Mouse (Mus musculus) embryonic facial prominence, embryonic 15.5 days (tissue): ENCODE measurements at regions not wholly inside any gene's neighbourhood (a gene's known extent, or its start where the extent isn't known, plus 50 kb on each side); places are given as distances from the start of the nearest gene placed in this dataset.

Source experiments
- ATAC-seq: fragments of 200-750 bp; cut with Nextera tagmentation; 2 replicates; pipeline ENCODE4 v1.8.0; 2017; ENCODE audit warnings: low read depth, moderate TSS enrichment; ENCODE audit not compliant: insufficient number of reproducible peaks, low FRiP score, low TSS enrichment
- H3K27ac ChIP-seq: fragments of 300-500 bp; sonication (generic); replicated peaks from 2 replicates; pipeline ENCODE4 v1.5.1; 2015; ENCODE audit warnings: mild to moderate bottlenecking, inconsistent platforms
- H3K27me3 ChIP-seq: fragments of 300-500 bp; sonication (generic); 2 replicates; pipeline ENCODE4 v1.6.1; 2015; ENCODE audit warnings: inconsistent platforms
- H3K36me3 ChIP-seq: fragments of 300-500 bp; sonication (generic); 2 replicates; pipeline ENCODE4 v1.6.1; 2015; ENCODE audit warnings: mild to moderate bottlenecking, inconsistent platforms
- H3K4me1 ChIP-seq: fragments of 300-500 bp; sonication (generic); 2 replicates; pipeline ENCODE4 v1.6.1; 2015; ENCODE audit warnings: inconsistent platforms
- H3K4me2 ChIP-seq: fragments of 300-500 bp; sonication (generic); replicated peaks from 2 replicates; pipeline ENCODE4 v1.6.1; 2015; ENCODE audit warnings: mild to moderate bottlenecking, inconsistent platforms
- H3K4me3 ChIP-seq: fragments of 300-500 bp; sonication (generic); replicated peaks from 2 replicates; pipeline ENCODE4 v1.5.1; 2015; ENCODE audit warnings: mild to moderate bottlenecking, inconsistent platforms
- H3K9ac ChIP-seq: fragments of 300-500 bp; sonication (generic); 2 replicates; pipeline ENCODE4 v1.6.1; 2015; ENCODE audit warnings: inconsistent platforms
- H3K9me3 ChIP-seq: fragments of 300-500 bp; sonication (generic); replicated peaks from 2 replicates; pipeline ENCODE4 v1.6.1; 2016; ENCODE audit warnings: inconsistent platforms
- WGBS: fragments of 180-500 bp; shearing (Covaris S2); methylation state at CpG from one replicate; pipeline ENCODE4 v1.1.7; 2015; 5-methylcytosine and 5-hydroxymethylcytosine counted together

GRCm38 (mm10) chr3:8751356-8751755 is 858.5 kb downstream of the Zfp704 start:
- ATAC-seq: no peak
- WGBS: 93% methylated on average over 10 of the region's 10 CpGs
- H3K4me3 ChIP-seq: no peak overlapping the region

GRCm38 (mm10) chr3:8750858-8751257 is 859.0 kb downstream of the Zfp704 start:
- no peak for ATAC-seq
- 62% methylated on average over 4 of the region's 4 CpGs for WGBS
- H3K4me3 ChIP-seq: no peak overlapping the region

More at GRCm38 (mm10) chr3:8751356-8751755, 858.5 kb downstream of the Zfp704 start:
- Histone ChIP-seq H3K27ac (no peak overlapping the region), H3K9ac (no peak overlapping the region), H3K4me2 (no peak overlapping the region), H3K4me1 (peaks cover 3% of the 10 kb centered on the region), H3K9me3 (no peaks in the 10 kb centered on the region), H3K27me3 (no peaks in the 10 kb centered on the region), H3K36me3 (no peaks in the 10 kb centered on the region)

DNA sequence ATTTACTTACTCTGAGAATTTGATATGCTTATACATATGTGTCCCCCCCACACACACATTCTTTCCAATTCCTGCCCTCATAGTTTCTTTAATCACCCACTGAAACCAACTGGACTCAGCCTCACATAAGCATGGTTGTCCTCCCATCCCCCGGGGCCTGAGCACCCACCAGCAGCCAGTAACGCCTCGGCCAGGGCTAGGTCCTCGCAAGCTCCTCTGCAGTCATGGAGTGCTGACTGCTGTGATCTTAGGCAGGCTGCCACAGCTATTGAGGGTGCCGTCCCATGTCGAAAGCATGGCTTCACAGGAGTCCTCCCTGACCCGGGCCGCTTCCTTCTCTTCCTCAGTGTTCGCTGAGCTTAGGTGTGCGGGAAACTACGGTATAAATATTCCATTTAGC is 859.7 kb downstream of the Zfp704 start:
- ATAC-seq: no peak
- H3K27me3 ChIP-seq: no peaks in the 10 kb centered on the region
- H3K27ac ChIP-seq: no peak overlapping the region
- H3K4me2 ChIP-seq: no peak overlapping the region
- no peak overlapping the region for H3K9ac ChIP-seq
- no peak overlapping the region for H3K4me3 ChIP-seq
- peaks cover 3% of the 10 kb centered on the region; the same call in 1 of the 2 replicates for H3K4me1 ChIP-seq
- H3K9me3 ChIP-seq: no peaks in the 10 kb centered on the region
- no peaks in the 10 kb centered on the region for H3K36me3 ChIP-seq
- WGBS: 86% methylated on average over 11 of the region's 11 CpGs

More at GRCm38 (mm10) chr3:8750858-8751257, 859.0 kb downstream of the Zfp704 start:
- Histone ChIP-seq H3K27me3 (no peaks in the 10 kb centered on the region), H3K4me1 (peaks cover 3% of the 10 kb centered on the region), H3K9me3 (no peaks in the 10 kb centered on the region), H3K27ac (no peak overlapping the region), H3K36me3 (no peaks in the 10 kb centered on the region), H3K9ac (no peak overlapping the region), H3K4me2 (no peak overlapping the region)

- H3K27me3 ChIP-seq: no peaks in the 10 kb centered on the region
- WGBS: 87% methylated on average over 4 of the region's 4 CpGs
- H3K9ac ChIP-seq: no peak overlapping the region
- ATAC-seq: no peak
- H3K4me2 ChIP-seq: no peak overlapping the region
- H3K36me3 ChIP-seq: no peaks in the 10 kb centered on the region
- H3K9me3 ChIP-seq: no peaks in the 10 kb centered on the region
- H3K27ac ChIP-seq: no peak overlapping the region
- H3K4me3 ChIP-seq: no peak overlapping the region
- H3K4me1 ChIP-seq: no peaks in the 10 kb centered on the region
Observed at GRCm38 (mm10) chr3:8747201-8747600, 862.7 kb downstream of the Zfp704 start.

GRCm38 (mm10) chr3:8746677-8747076 is 863.2 kb downstream of the Zfp704 start:
- H3K27me3 ChIP-seq: no peaks in the 10 kb centered on the region
- no peak; the same call in 1 of the 2 replicates for ATAC-seq
- H3K4me3 ChIP-seq: no peak overlapping the region
- H3K4me2 ChIP-seq: no peak overlapping the region
- WGBS: 85% methylated on average over 3 of the region's 3 CpGs
- H3K36me3 ChIP-seq: no peaks in the 10 kb centered on the region
- no peaks in the 10 kb centered on the region for H3K4me1 ChIP-seq
- H3K27ac ChIP-seq: no peak overlapping the region
- H3K9me3 ChIP-seq: no peaks in the 10 kb centered on the region
- no peak overlapping the region for H3K9ac ChIP-seq

DNA sequence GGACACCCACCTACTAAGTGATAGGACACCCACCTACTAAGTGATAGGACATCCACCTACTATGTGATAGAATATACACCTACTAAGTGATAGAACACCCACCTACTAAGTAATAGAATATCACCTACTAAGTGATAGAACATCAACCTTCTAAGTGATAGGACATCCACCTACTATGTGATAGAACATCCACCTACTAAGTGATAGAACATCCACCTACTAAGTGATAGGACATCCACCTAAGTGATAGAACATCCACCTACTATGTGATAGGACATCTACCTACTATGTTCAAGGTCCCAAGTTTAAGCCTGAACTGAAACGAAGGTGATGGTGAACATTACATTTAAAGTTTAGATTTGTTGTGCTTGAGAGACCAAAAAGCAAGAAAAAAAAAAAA is 863.8 kb downstream of the Zfp704 start:
- Histone ChIP-seq H3K9ac (no peak overlapping the region), H3K4me2 (no peak overlapping the region), H3K27me3 (no peaks in the 10 kb centered on the region), H3K27ac (no peak overlapping the region), H3K9me3 (no peaks in the 10 kb centered on the region), H3K4me1 (no peaks in the 10 kb centered on the region), H3K4me3 (no peak overlapping the region), H3K36me3 (no peaks in the 10 kb centered on the region)
- no peak for ATAC-seq
- 93% methylated on average over 1 of the region's 1 CpGs for WGBS

GRCm38 (mm10) chr3:8744857-8745256 is 865.0 kb downstream of the Zfp704 start:
- H3K4me1 ChIP-seq: no peaks in the 10 kb centered on the region
- WGBS: 70% methylated on average over 6 of the region's 6 CpGs
- no peak overlapping the region for H3K27ac ChIP-seq
- no peak overlapping the region for H3K4me3 ChIP-seq
- no peaks in the 10 kb centered on the region for H3K36me3 ChIP-seq
- no peaks in the 10 kb centered on the region for H3K9me3 ChIP-seq
- no peak for ATAC-seq
- no peaks in the 10 kb centered on the region for H3K27me3 ChIP-seq
- no peak overlapping the region for H3K9ac ChIP-seq
- H3K4me2 ChIP-seq: no peak overlapping the region

- 70% methylated on average over 7 of the region's 7 CpGs for WGBS
- no peaks in the 10 kb centered on the region for H3K9me3 ChIP-seq
- no peak overlapping the region for H3K27ac ChIP-seq
- no peak for ATAC-seq
- H3K4me1 ChIP-seq: no peaks in the 10 kb centered on the region
- no peak overlapping the region for H3K4me3 ChIP-seq
- no peaks in the 10 kb centered on the region for H3K27me3 ChIP-seq
- no peak overlapping the region for H3K9ac ChIP-seq
- H3K4me2 ChIP-seq: no peak overlapping the region
- H3K36me3 ChIP-seq: no peaks in the 10 kb centered on the region
Observed at GRCm38 (mm10) chr3:8743650-8744049, 866.2 kb downstream of the Zfp704 start.

DNA sequence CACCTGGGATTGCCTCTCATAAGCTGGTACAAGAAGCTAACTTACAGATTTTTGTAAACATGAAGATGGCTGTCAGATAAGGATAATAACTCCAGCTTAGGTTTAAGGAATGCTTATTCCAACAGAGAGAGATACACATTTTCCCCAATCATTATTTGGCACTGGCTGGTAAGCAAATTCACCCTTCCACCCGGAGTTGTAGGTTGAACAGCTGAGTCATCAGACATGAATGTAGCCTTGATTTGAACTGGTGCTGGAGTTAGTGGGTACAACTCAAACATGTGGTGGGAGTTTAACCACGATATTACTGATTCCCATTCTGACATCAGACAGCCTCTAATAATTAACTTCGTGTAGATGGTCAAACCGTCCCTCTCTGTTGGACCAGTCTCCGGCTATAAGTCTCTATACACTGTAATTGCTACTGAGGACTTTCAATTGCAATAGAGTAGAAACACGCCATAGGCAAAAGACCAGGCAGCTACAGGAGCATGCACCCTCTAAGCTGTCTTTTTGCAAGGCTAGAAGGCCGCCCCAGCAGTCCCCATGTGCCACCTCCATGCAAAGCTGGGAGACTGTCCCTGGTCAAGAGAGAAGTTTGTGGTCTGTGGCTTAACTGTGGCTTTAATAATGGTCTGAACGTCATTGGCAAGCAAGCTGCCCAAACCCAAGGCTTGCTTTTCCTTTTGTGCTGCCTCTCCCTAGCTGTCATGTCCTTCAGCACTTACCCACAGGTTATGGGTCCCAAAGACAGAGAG is 868.4 kb downstream of the Zfp704 start:
- H3K27me3 ChIP-seq: no peaks in the 10 kb centered on the region
- no peak for ATAC-seq
- no peak overlapping the region for H3K4me3 ChIP-seq
- H3K36me3 ChIP-seq: no peaks in the 10 kb centered on the region
- H3K4me1 ChIP-seq: peaks cover 3% of the 10 kb centered on the region; the same call in 1 of the 2 replicates
- H3K4me2 ChIP-seq: no peak overlapping the region
- H3K27ac ChIP-seq: no peak overlapping the region
- H3K9ac ChIP-seq: no peak overlapping the region
- no peaks in the 10 kb centered on the region for H3K9me3 ChIP-seq
- 72% methylated on average over 8 of the region's 8 CpGs for WGBS

GRCm38 (mm10) chr3:8740710-8741109 is 869.2 kb downstream of the Zfp704 start:
- Histone ChIP-seq H3K9me3 (no peaks in the 10 kb centered on the region), H3K4me1 (peaks cover 7% of the 10 kb centered on the region; the same call in 1 of the 2 replicates), H3K27ac (no peak overlapping the region), H3K4me3 (no peak overlapping the region), H3K4me2 (no peak overlapping the region), H3K9ac (no peak overlapping the region), H3K27me3 (no peaks in the 10 kb centered on the region), H3K36me3 (no peaks in the 10 kb centered on the region)
- WGBS: 74% methylated on average over 5 of the region's 5 CpGs
- ATAC-seq: no peak

DNA sequence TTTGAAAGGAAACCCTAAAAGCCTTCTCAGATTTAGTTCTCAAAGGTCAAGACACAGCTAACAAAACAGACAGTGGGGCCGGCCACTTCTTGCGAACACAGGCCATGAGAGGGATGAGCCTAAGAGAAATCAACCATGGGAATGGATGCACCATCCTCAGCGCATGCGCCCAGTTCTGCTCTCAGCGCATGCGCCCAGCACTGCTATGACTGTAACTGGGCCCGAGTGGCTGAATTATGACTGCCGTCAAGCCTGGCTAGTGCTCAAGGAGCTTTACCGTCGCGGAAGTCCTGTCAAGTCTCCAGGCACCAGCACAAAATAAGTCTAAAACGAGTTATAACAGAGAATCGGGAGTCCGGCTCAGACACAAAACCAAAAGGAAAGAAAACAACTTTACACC is 870.6 kb downstream of the Zfp704 start:
- H3K36me3 ChIP-seq: no peaks in the 10 kb centered on the region
- WGBS: 87% methylated on average over 14 of the region's 14 CpGs
- ATAC-seq: no peak

More for the DNA sequence above, 870.6 kb downstream of the Zfp704 start:
- H3K27me3 ChIP-seq: no peaks in the 10 kb centered on the region
- H3K4me2 ChIP-seq: no peak overlapping the region
- H3K4me3 ChIP-seq: no peak overlapping the region
- H3K9ac ChIP-seq: no peak overlapping the region
- H3K9me3 ChIP-seq: no peaks in the 10 kb centered on the region
- H3K4me1 ChIP-seq: peaks cover 7% of the 10 kb centered on the region; the same call in 1 of the 2 replicates
- no peak overlapping the region for H3K27ac ChIP-seq
